Mouse (Mus musculus): ENCODE results near the gene Slc5a4a. TPM values are rescaled to one million over a fixed set of nuclear protein-coding genes. Genes with fewer than 3 reads are reported as not detected.

The Slc5a4a gene
- not detected in 4 replicates for total RNA-seq (2023)

GRCm38 (mm10) chr10:76147278-76147677 lies at the start of gene Slc5a4a:
TSS of gene Slc5a4a (plus strand) at chr10:76147451.

DNA sequence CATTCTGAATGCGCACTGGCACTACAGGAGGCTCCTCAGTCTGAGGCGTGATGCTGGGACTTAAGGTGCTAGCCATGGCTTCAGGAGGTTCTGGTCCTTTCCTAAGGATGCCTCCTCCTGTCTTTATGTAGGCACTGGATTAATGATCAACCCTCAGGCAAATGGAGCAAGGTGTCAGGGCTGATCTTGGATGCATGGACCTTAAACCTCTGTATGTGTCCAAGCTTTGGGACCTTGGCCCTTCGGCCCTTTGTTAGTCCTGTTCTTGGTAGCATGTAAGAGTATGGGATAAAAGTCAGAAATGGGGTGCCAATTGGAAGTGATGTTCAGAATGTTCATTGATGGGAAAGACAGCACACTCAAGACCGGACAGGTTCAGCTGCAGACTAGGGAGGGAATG lies 36.4 kb upstream of the Slc5a4a start, which contains the start of gene Slc5a4b:
TSS of gene Slc5a4b (minus strand) at position 101 of the 400 bp plus-strand sequence.

GRCm38 (mm10) chr10:76237341-76238225 lies 90.3 kb downstream of the Slc5a4a start, which contains the start of gene Prmt2:
TSS of gene Prmt2 (minus strand) at chr10:76237865.

Other genes starting within 250 kb of the Slc5a4a start
- gene Smarcb1, start 225.8 kb upstream of the Slc5a4a start, total RNA-seq (2023): 71.6 to 74.7 TPM (median 73.8 TPM) in 4 replicates
- gene Chchd10, start 214.3 kb upstream of the Slc5a4a start, total RNA-seq (2023): 126 to 146 TPM (median 143 TPM) in 4 replicates
- gene Mmp11, start 211.0 kb upstream of the Slc5a4a start, total RNA-seq (2023): 3.4 to 9.4 TPM (median 4.8 TPM) in 4 replicates
- not detected in 4 replicates for gene Gm867, start 206.8 kb upstream of the Slc5a4a start, total RNA-seq (2023)
- 104 to 112 TPM (median 109 TPM) in 4 replicates for gene Vpreb3, start 204.4 kb upstream of the Slc5a4a start, total RNA-seq (2023)
- 0.85 to 1.8 TPM (median 0.99 TPM) in 4 replicates for gene Gm5134, start 192.9 kb upstream of the Slc5a4a start, total RNA-seq (2023)
- 12.2 to 17.8 TPM (median 14.5 TPM) in 4 replicates for gene Zfp280b, start 114.8 kb upstream of the Slc5a4a start, total RNA-seq (2023)
- gene Slc5a4b, start 36.5 kb upstream of the Slc5a4a start, total RNA-seq (2023): 0.18 TPM in 1 of 4 replicates, not detected in the others
- gene Prmt2, start 90.4 kb downstream of the Slc5a4a start, total RNA-seq (2023): 7.9 to 10.5 TPM (median 9.1 TPM) in 4 replicates
- not detected in 4 replicates for gene S100b, start 106.4 kb downstream of the Slc5a4a start, total RNA-seq (2023)
- gene Dip2a, start 197.8 kb downstream of the Slc5a4a start, total RNA-seq (2023): 5.8 to 8.5 TPM (median 6.7 TPM) in 4 replicates

Measured in B cell, adult 62 days (primary cell).